Mouse (Mus musculus) left cerebral cortex, postnatal 14 days (tissue): ENCODE results near the gene Olfr1090. TPM values are rescaled to one million over a fixed set of nuclear protein-coding genes. Genes with fewer than 3 reads are reported as not detected.
A peak's percentile ranks its signal among the peaks of the same experiment; 100 is the strongest.

Source experiments
- DNase-seq, 2 experiments: peaks; one replicate each; pipeline ENCODE4 v3.0.0; 2021 to 2022; ENCODE audit warnings: low spot score in 2 of 2, mixed read lengths in 1 of 2
- intact Hi-C: fragments of 180-260 bp; cut with DNase I; formaldehyde crosslinking; loops from one replicate; pipeline ENCODE4 v1.15.1; 2025
- long read RNA-seq, 2 experiments: library from polyadenylated mRNA; stranded (forward); transcript quantifications; one replicate each; pipeline ENCODE4 v2.0.0; 2021
- total RNA-seq, 2 experiments: library from RNA; stranded (reverse); gene quantifications; 2 replicates each; pipeline ENCODE4 v1.2.3; 2021

The Olfr1090 gene
- not detected for total RNA-seq
- long read RNA-seq, experiment 1 = 0 reads
- long read RNA-seq, experiment 2 = 0 reads

- intact Hi-C loops = no loop called here
- DNase-seq = no peak
Measured at GRCm38 (mm10) chr2:86758893-86759292, at the start of gene Olfr1090. TSS of gene Olfr1090 (minus strand) at chr2:86758993.

- no peak for DNase-seq
- intact Hi-C loops = no loop called here
Measured at GRCm38 (mm10) chr2:86782179-86782578, 23.4 kb upstream of the Olfr1090 start, which contains the start of gene Olfr1093. TSS of gene Olfr1093 (plus strand) at chr2:86782479.

- intact Hi-C loops = no loop called here
- DNase-seq = peak in 1 of 2 experiments; percentile 0
Measured at GRCm38 (mm10) chr2:86761050-86761449, 2.3 kb upstream of the Olfr1090 start.

GRCm38 (mm10) chr2:86733601-86734000 is 25.2 kb downstream of the Olfr1090 start, which contains the start of gene Olfr1089:
TSS of gene Olfr1089 (minus strand) at chr2:86733701.
- DNase-seq = no peak
- intact Hi-C loops = no loop called here

Other genes starting within 250 kb of the Olfr1090 start
- gene Olfr1079, start 216.5 kb downstream of the Olfr1090 start, total RNA-seq = not detected
- gene Olfr1080, start 200.8 kb downstream of the Olfr1090 start, total RNA-seq = not detected
- gene Olfr1082, start 160.0 kb downstream of the Olfr1090 start, total RNA-seq = not detected
- gene Olfr1084, start 119.3 kb downstream of the Olfr1090 start, total RNA-seq = not detected
- gene Olfr1085, start 97.0 kb downstream of the Olfr1090 start, total RNA-seq = not detected
- gene Olfr1086, start 78.9 kb downstream of the Olfr1090 start, total RNA-seq = not detected
- not detected for gene Olfr1087, start 60.6 kb downstream of the Olfr1090 start, total RNA-seq
- not detected for gene Olfr1089, start 25.3 kb downstream of the Olfr1090 start, total RNA-seq
- not detected for gene Olfr1093, start 23.5 kb upstream of the Olfr1090 start, total RNA-seq
- not detected for gene Olfr141, start 51.0 kb upstream of the Olfr1090 start, total RNA-seq
- gene Olfr1094, start 65.7 kb upstream of the Olfr1090 start, total RNA-seq = not detected
- not detected for gene Olfr1095, start 92.7 kb upstream of the Olfr1090 start, total RNA-seq
- not detected for gene Gm13723, start 115.8 kb upstream of the Olfr1090 start, total RNA-seq
- not detected for gene Olfr1097, start 133.2 kb upstream of the Olfr1090 start, total RNA-seq
- gene Olfr1098, start 165.6 kb upstream of the Olfr1090 start, total RNA-seq = not detected
- not detected for gene Olfr1099, start 201.7 kb upstream of the Olfr1090 start, total RNA-seq
- gene Olfr1100, start 221.0 kb upstream of the Olfr1090 start, total RNA-seq = not detected
- gene Olfr1101, start 232.2 kb upstream of the Olfr1090 start, total RNA-seq = not detected
- gene Olfr1102, start 239.4 kb upstream of the Olfr1090 start, total RNA-seq = not detected